Mouse (Mus musculus) heart, postnatal 0 days (tissue): ENCODE results near the gene Palld.

Experiments
- CTCF ChIP-seq: IDR thresholded peaks from 2 replicates; pipeline ENCODE4 v1.5.1; 2016; ENCODE audit warnings: antibody characterized with exemption, control low read depth, low read depth
- EP300 ChIP-seq: IDR thresholded peaks from 2 replicates; pipeline ENCODE4 v1.6.1; 2016; ENCODE audit warnings: antibody characterized with exemption, low read depth

- TF ChIP-seq CTCF (no peak), EP300 (no peak)
These were observed 79.3 kb downstream of the Palld start for GRCm38 (mm10) chr8:61823157-61823556.
